ENCODE assay signal across 25 mouse cellular contexts in genomic region chr13:53342217-53342616, GRCm38 (mm10). TPM values are rescaled to one million over a fixed set of nuclear protein-coding genes. Genes with fewer than 3 reads are reported as not detected.
DNase-seq lines count a peak whose midpoint lies in the region; ATAC-seq lines count a peak whose summit lies in the region.
"Had no signal": no experiment of that assay in that cellular context is flagged by ENCODE, and none has a peak within 500 bp of the region (broad histone marks: within the 10 kb centered on the region; RNA-seq: fewer than 3 reads in every experiment).

No protein-coding gene starts in this region.

- DNase-seq in frontal cortex, postnatal 25 days (ENCODE audit: low spot score in 2 of 2), result no peak
- peak; percentile 11 to 32 for DNase-seq in heart, adult 9 months (ENCODE audit: low spot score in 2 of 2)
- DNase-seq in heart, postnatal 4 days, result no peak
- DNase-seq in right cerebral cortex, adult 18-20 months, result peak; percentile 24
- DNase-seq in right cerebral cortex, postnatal 10 days (ENCODE audit: low spot score in 2 of 2), result no peak
- DNase-seq: adrenal gland, adult 2 months; adrenal gland, postnatal 36 days; cerebellum, adult 8-10 months; cerebellum, postnatal 25 days; kidney, adult 2 months; kidney, postnatal 36 days; layer of hippocampus, postnatal 36 days; liver, embryonic 13.5 days; lung, adult 18-20 months; lung, postnatal 10 days; midbrain, embryonic 14.5 days; retina, postnatal 1 day; thymus, postnatal 4 days had no signal

- ATAC-seq in frontal cortex, adult (ENCODE audit: low TSS enrichment), result peak; percentile 44; the same call in 1 of the 2 replicates
- ATAC-seq in cerebellum, adult (ENCODE audit: insufficient number of reproducible peaks, low FRiP score, low TSS enrichment), result no peak
- ATAC-seq: activated CD4-positive, CD25-positive, alpha-beta regulatory T cell, adult 4 months; forebrain, embryonic 14.5 days; hindbrain, postnatal 0 days; intestine, embryonic 15.5 days had no signal

RNA-seq across cellular contexts. Expression of gene Sptlc1, which starts 35.0 kb away (rescaled TPM):
- total RNA-seq in heart, postnatal 4 days (2021), result 10 to 100 TPM; 18.2 to 18.3 TPM

RNA-seq across cellular contexts. Expression of gene Ror2, which starts 56.3 kb away (rescaled TPM):
- 10 to 100 TPM; 13.2 to 14.6 TPM for total RNA-seq in heart, postnatal 4 days (2021)
- total RNA-seq: monocyte, adult 5-6 weeks had no signal

Comparison
In these comparisons a context has a peak if more than half of its experiments do, and no peak if none do; other contexts are left out.
1. DNase-seq: peak in heart, adult 9 months (2 of 2) and right cerebral cortex, adult 18-20 months (single experiment); none in frontal cortex, postnatal 25 days (0 of 2), heart, postnatal 4 days (single experiment) and right cerebral cortex, postnatal 10 days (0 of 2).